Mouse (Mus musculus) kidney, postnatal 0 days (tissue): ENCODE measurements around the gene Ccdc106. TPM values are rescaled to one million over a fixed set of nuclear protein-coding genes. Genes with fewer than 3 reads are reported as not detected.

Source experiments
- ATAC-seq: fragments of 200-750 bp; cut with Nextera tagmentation; replicated peaks from 2 replicates; pipeline ENCODE4 v1.8.0; 2017; ENCODE audit warnings: low read depth, moderate number of reproducible peaks, moderate TSS enrichment, moderate library complexity; ENCODE audit not compliant: low FRiP score
- DNase-seq: peaks from one replicate; pipeline ENCODE4 v3.0.0-alpha.2; 2016; ENCODE audit warnings: low spot score
- H3K27ac ChIP-seq: fragments of 300-500 bp; sonication (generic); 2 replicates; pipeline ENCODE4 v1.5.1; 2014; ENCODE audit warnings: mild to moderate bottlenecking
- H3K27me3 ChIP-seq: fragments of 300-500 bp; sonication (generic); 2 replicates; pipeline ENCODE4 v1.6.1; 2014; ENCODE audit warnings: low read length, mixed read lengths; ENCODE audit not compliant: insufficient read depth
- H3K36me3 ChIP-seq: fragments of 300-500 bp; sonication (generic); 2 replicates; pipeline ENCODE4 v1.6.1; 2014; ENCODE audit warnings: low read length, mixed read lengths; ENCODE audit not compliant: insufficient read depth
- H3K4me1 ChIP-seq: fragments of 300-500 bp; sonication (generic); replicated peaks from 2 replicates; pipeline ENCODE4 v1.6.1; 2014; ENCODE audit warnings: antibody characterized with exemption, low read length, mixed read lengths; ENCODE audit not compliant: insufficient read depth
- H3K4me2 ChIP-seq: fragments of 300-500 bp; sonication (generic); 2 replicates; pipeline ENCODE4 v1.6.1; 2014; ENCODE audit warnings: mild to moderate bottlenecking, low read length, moderate library complexity, mixed read lengths
- H3K4me3 ChIP-seq: fragments of 300-500 bp; sonication (generic); replicated peaks from 2 replicates; pipeline ENCODE4 v1.5.1; 2014; ENCODE audit warnings: low read depth, low read length
- H3K9ac ChIP-seq: fragments of 300-500 bp; sonication (generic); 2 replicates; pipeline ENCODE4 v1.6.1; 2014; ENCODE audit warnings: low read depth, low read length
- H3K9me3 ChIP-seq: fragments of 300-500 bp; sonication (generic); replicated peaks from 2 replicates; pipeline ENCODE4 v1.6.1; 2016; ENCODE audit warnings: low read length, inconsistent platforms, mixed read lengths
- CTCF ChIP-seq: IDR thresholded peaks from 2 replicates; pipeline ENCODE4 v1.5.1; 2016; ENCODE audit warnings: antibody characterized with exemption, low read depth, mild to moderate bottlenecking, moderate library complexity
- WGBS: fragments of 180-500 bp; shearing (Covaris S2); extraction: QIAGEN DNeasy Blood & Tissue Kit; methylation state at CpG from one replicate; pipeline ENCODE4 v1.1.7; 2014; 5-methylcytosine and 5-hydroxymethylcytosine counted together
- polyA plus RNA-seq: library from polyadenylated mRNA; unstranded; fragments of >200 nt; fragmentation: Nextera tagmentation; extraction: Ambion mirVana; gene quantifications from 2 replicates; pipeline ENCODE4 v1.2.1, GENCODE M21; 2015

Gene Ccdc106
- 22.7 and 23.5 TPM in 2 replicates for polyA plus RNA-seq

- Histone ChIP-seq H3K27me3 (no peaks in the 10 kb centered on the region), H3K4me3 (peak within 1 kb of the TSS; percentile 70), H3K9ac (peak within 1 kb of the TSS; percentile 83), H3K27ac (peak within 1 kb of the TSS; percentile 92), H3K4me1 (0 out of 2 replicates have a peak, but pooled peaks cover 9% of the 10 kb centered on the region), H3K4me2 (peak within 1 kb of the TSS; percentile 84), H3K9me3 (no peaks in the 10 kb centered on the region), H3K36me3 (peaks cover 15% of the 10 kb centered on the region)
- peak; percentile 92 for ATAC-seq
- no peak for TF ChIP-seq CTCF
- peak; percentile 100 for DNase-seq
- under 1% methylated on average over 43 of the region's 49 CpGs for WGBS
These were observed at the start of gene Ccdc106, which contains the start of gene Zfp865 for GRCm38 (mm10) chr7:5020000-5020681. TSS of gene Ccdc106 (plus strand) at chr7:5020553. TSS of gene Zfp865 (plus strand) at chr7:5020376.

- H3K27ac ChIP-seq = no peak within 1 kb of the TSS
- H3K4me2 ChIP-seq = no peak within 1 kb of the TSS
- 41% methylated on average over 6 of the region's 6 CpGs for WGBS
- ATAC-seq (no peak), DNase-seq (no peak)
- no peaks in the 10 kb centered on the region for H3K36me3 ChIP-seq
- H3K9ac ChIP-seq = no peak within 1 kb of the TSS
- no peaks in the 10 kb centered on the region for H3K9me3 ChIP-seq
- TF ChIP-seq CTCF = no peak
- H3K4me3 ChIP-seq = no peak within 1 kb of the TSS
- H3K27me3 ChIP-seq = no peaks in the 10 kb centered on the region
- 0 out of 2 replicates have a peak, but pooled peaks cover 3% of the 10 kb centered on the region for H3K4me1 ChIP-seq
These were observed 49.3 kb upstream of the Ccdc106 start, which contains the start of gene Sbk3 for GRCm38 (mm10) chr7:4971068-4971467. TSS of gene Sbk3 (minus strand) at chr7:4971168.

GRCm38 (mm10) chr7:4971710-4972109 lies 48.6 kb upstream of the Ccdc106 start:
- DNase-seq = peak; percentile 2
- 25% methylated on average over 7 of the region's 7 CpGs for WGBS
- Histone ChIP-seq H3K4me3 (no peak overlapping the region), H3K9me3 (no peaks in the 10 kb centered on the region), H3K9ac (no peak overlapping the region), H3K36me3 (no peaks in the 10 kb centered on the region), H3K4me1 (0 out of 2 replicates have a peak, but pooled peaks cover 3% of the 10 kb centered on the region), H3K4me2 (no peak overlapping the region), H3K27ac (no peak overlapping the region), H3K27me3 (no peaks in the 10 kb centered on the region)
- ATAC-seq = no peak
- no peak for TF ChIP-seq CTCF

- Histone ChIP-seq H3K4me1 (0 out of 2 replicates have a peak, but pooled peaks cover 3% of the 10 kb centered on the region), H3K36me3 (no peaks in the 10 kb centered on the region), H3K9me3 (no peaks in the 10 kb centered on the region), H3K27me3 (no peaks in the 10 kb centered on the region), H3K4me2 (no peak overlapping the region), H3K4me3 (no peak overlapping the region), H3K9ac (no peak overlapping the region), H3K27ac (no peak overlapping the region; the same call in 1 of the 2 replicates)
- peak; percentile 8 for DNase-seq
- no peak for TF ChIP-seq CTCF
- 52% methylated on average over 18 of the region's 18 CpGs for WGBS
- ATAC-seq = no peak
These were observed 47.9 kb upstream of the Ccdc106 start for GRCm38 (mm10) chr7:4972321-4973047.

- no peaks in the 10 kb centered on the region for H3K27me3 ChIP-seq
- no peak overlapping the region for H3K4me3 ChIP-seq
- no peaks in the 10 kb centered on the region for H3K36me3 ChIP-seq
- DNase-seq (no peak), ATAC-seq (no peak)
- H3K4me1 ChIP-seq = 0 out of 2 replicates have a peak, but pooled peaks cover 3% of the 10 kb centered on the region
- no peak for TF ChIP-seq CTCF
- H3K4me2 ChIP-seq = no peak overlapping the region
- H3K9me3 ChIP-seq = no peaks in the 10 kb centered on the region
- no peak overlapping the region for H3K27ac ChIP-seq
- no peak overlapping the region for H3K9ac ChIP-seq
- WGBS = 57% methylated on average over 4 of the region's 4 CpGs
These were observed 44.9 kb upstream of the Ccdc106 start for GRCm38 (mm10) chr7:4975455-4975854.

GRCm38 (mm10) chr7:4976832-4977231 lies 43.5 kb upstream of the Ccdc106 start:
- ATAC-seq (no peak), DNase-seq (no peak)
- Histone ChIP-seq H3K4me1 (no peaks in the 10 kb centered on the region), H3K27ac (no peak overlapping the region), H3K4me3 (no peak overlapping the region), H3K9ac (no peak overlapping the region), H3K27me3 (no peaks in the 10 kb centered on the region), H3K9me3 (no peaks in the 10 kb centered on the region), H3K4me2 (no peak overlapping the region), H3K36me3 (no peaks in the 10 kb centered on the region)
- 91% methylated on average over 7 of the region's 7 CpGs for WGBS
- TF ChIP-seq CTCF = peak; percentile 27; the same call in 1 of the 2 replicates
